Mouse (Mus musculus) liver, embryonic 14.5 days (tissue): ENCODE results near the gene Fbxw11. TPM values are rescaled to one million over a fixed set of nuclear protein-coding genes. Genes with fewer than 3 reads are reported as not detected.

Experiments
- ATAC-seq: fragments of 200-750 bp; cut with Nextera tagmentation; 2 replicates; pipeline ENCODE4 v1.8.0; 2017; ENCODE audit warnings: moderate number of reproducible peaks, mild to moderate bottlenecking, moderate library complexity; ENCODE audit not compliant: insufficient read depth
- DNase-seq, 3 experiments: peaks; one replicate each; pipeline ENCODE4 v3.0.0-alpha.2; 2012 to 2013; ENCODE audit warnings: low read depth in 3 of 3, low spot score in 3 of 3
- H3K27ac ChIP-seq: fragments of 300-500 bp; sonication (generic); 2 replicates; pipeline ENCODE4 v1.5.1; 2014; ENCODE audit warnings: moderate library complexity, mild to moderate bottlenecking, control low read depth, inconsistent platforms
- H3K27me3 ChIP-seq: fragments of 300-500 bp; sonication (generic); 2 replicates; pipeline ENCODE4 v1.6.1; 2014; ENCODE audit warnings: mild to moderate bottlenecking, low read length, moderate library complexity; ENCODE audit not compliant: control insufficient read depth, insufficient read depth
- H3K36me3 ChIP-seq: fragments of 300-500 bp; sonication (generic); replicated peaks from 2 replicates; pipeline ENCODE4 v1.6.1; 2014; ENCODE audit warnings: low read depth; ENCODE audit not compliant: control insufficient read depth, insufficient read depth
- H3K4me1 ChIP-seq, 2 experiments: fragments of 200-500 bp in 1 of 2; fragments of 300-500 bp in 1 of 2; sonication (generic) in 1 of 2; replicated peaks; 2 replicates each; pipeline ENCODE4 v1.6.1; 2012 to 2014; ENCODE audit warnings: antibody characterized with exemption in 1 of 2, inconsistent platforms in 1 of 2, low read length in 1 of 2; ENCODE audit not compliant: control insufficient read depth in 2 of 2, insufficient read depth in 2 of 2
- H3K4me2 ChIP-seq: fragments of 300-500 bp; sonication (generic); 2 replicates; pipeline ENCODE4 v1.6.1; 2014; ENCODE audit warnings: low read depth, mild to moderate bottlenecking, control low read depth, moderate library complexity
- H3K4me3 ChIP-seq, 2 experiments: fragments of 200-500 bp in 1 of 2; fragments of 300-500 bp in 1 of 2; sonication (generic) in 1 of 2; 2 replicates each; pipeline ENCODE4 v1.5.1; 2012 to 2014; ENCODE audit warnings: low read depth in 2 of 2, low read length in 2 of 2, mild to moderate bottlenecking in 2 of 2, control low read depth in 1 of 2, inconsistent platforms in 1 of 2, moderate library complexity in 1 of 2; ENCODE audit not compliant: insufficient read depth in 1 of 2
- H3K9ac ChIP-seq: fragments of 300-500 bp; sonication (generic); replicated peaks from 2 replicates; pipeline ENCODE4 v1.6.1; 2014; ENCODE audit warnings: mild to moderate bottlenecking, control low read depth, moderate library complexity
- H3K9me3 ChIP-seq: fragments of 300-500 bp; sonication (generic); 2 replicates; pipeline ENCODE4 v1.6.1; 2016; ENCODE audit warnings: low read length, mixed read lengths; ENCODE audit not compliant: control insufficient read depth
- CTCF ChIP-seq: IDR thresholded peaks from 2 replicates; pipeline ENCODE4 v1.5.1; 2016; ENCODE audit warnings: antibody characterized with exemption, low read depth, control low read depth
- EP300 ChIP-seq: IDR thresholded peaks from 2 replicates; pipeline ENCODE4 v1.6.1; 2016; ENCODE audit warnings: antibody characterized with exemption, low read depth
- WGBS: fragments of 180-500 bp; shearing (Covaris S2); extraction: QIAGEN DNeasy Blood & Tissue Kit; methylation state at CpG from one replicate; pipeline ENCODE4 v1.1.7; 2014; ENCODE audit not compliant: insufficient replicate concordance; 5-methylcytosine and 5-hydroxymethylcytosine counted together
- polyA plus RNA-seq, 2 experiments: library from polyadenylated mRNA; depleted of rRNA in 1 of 2; stranded (reverse) in 1 of 2; unstranded in 1 of 2; fragments of >200 nt; fragmentation: Nextera tagmentation in 1 of 2; extraction: Ambion mirVana in 1 of 2; gene quantifications; 2 replicates each; pipeline versions ENCODE4 v1.2.1 to v1.2.3; 2012 to 2014

Fbxw11 gene
- polyA plus RNA-seq, 2 experiments, result 10.9 to 13.9 TPM

- no peak for TF ChIP-seq EP300
- TF ChIP-seq CTCF, result no peak
- Histone ChIP-seq H3K27ac (no peak overlapping the region), H3K9ac (no peak overlapping the region), H3K4me1 (peaks cover 9 to 12% of the 10 kb centered on the region in 2 experiments), H3K9me3 (no peaks in the 10 kb centered on the region), H3K36me3 (no peaks in the 10 kb centered on the region), H3K27me3 (no peaks in the 10 kb centered on the region), H3K4me3 (no peak overlapping the region), H3K4me2 (no peak overlapping the region)
- ATAC-seq, result no peak
- 52% methylated on average over 2 of the region's 2 CpGs for WGBS
- no peak for DNase-seq
These were observed 4.7 kb downstream of the Fbxw11 start for GRCm38 (mm10) chr11:32647265-32647664.

DNA sequence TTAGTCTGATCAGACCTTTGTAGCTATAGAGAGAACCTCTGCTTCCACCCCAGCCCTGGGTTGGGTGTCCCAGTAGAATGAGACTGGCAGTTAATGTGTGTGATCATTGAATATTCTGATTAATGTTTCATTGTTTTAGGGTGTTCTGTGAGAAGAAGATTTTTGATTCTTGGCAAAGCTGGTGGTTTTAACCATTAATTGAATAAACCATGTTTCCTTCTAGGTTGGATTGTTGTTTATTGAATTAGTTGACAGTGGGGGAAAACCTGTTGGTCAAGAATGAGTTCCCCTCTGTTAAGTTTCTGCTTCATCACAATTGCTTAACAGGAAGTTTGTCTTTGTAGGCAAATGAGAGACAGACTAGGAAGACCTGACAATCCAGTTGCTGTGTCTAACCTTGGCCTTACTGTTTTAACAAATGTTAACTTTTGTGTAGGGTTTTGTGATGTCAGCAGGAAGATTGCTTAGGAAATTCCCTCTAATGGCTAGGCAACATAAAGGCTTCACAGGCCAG is 7.8 kb downstream of the Fbxw11 start:
- H3K4me2 ChIP-seq, result no peak overlapping the region
- no peak overlapping the region for H3K4me3 ChIP-seq
- ATAC-seq (no peak), DNase-seq (no peak)
- H3K9me3 ChIP-seq, result no peaks in the 10 kb centered on the region
- H3K36me3 ChIP-seq, result no peaks in the 10 kb centered on the region
- H3K9ac ChIP-seq, result no peak overlapping the region
- H3K27me3 ChIP-seq, result no peaks in the 10 kb centered on the region
- no peak overlapping the region for H3K27ac ChIP-seq
- no peak for TF ChIP-seq CTCF
- peaks cover 2 to 6% of the 10 kb centered on the region in 2 experiments; a peak in 2 of 4 replicates for H3K4me1 ChIP-seq

DNA sequence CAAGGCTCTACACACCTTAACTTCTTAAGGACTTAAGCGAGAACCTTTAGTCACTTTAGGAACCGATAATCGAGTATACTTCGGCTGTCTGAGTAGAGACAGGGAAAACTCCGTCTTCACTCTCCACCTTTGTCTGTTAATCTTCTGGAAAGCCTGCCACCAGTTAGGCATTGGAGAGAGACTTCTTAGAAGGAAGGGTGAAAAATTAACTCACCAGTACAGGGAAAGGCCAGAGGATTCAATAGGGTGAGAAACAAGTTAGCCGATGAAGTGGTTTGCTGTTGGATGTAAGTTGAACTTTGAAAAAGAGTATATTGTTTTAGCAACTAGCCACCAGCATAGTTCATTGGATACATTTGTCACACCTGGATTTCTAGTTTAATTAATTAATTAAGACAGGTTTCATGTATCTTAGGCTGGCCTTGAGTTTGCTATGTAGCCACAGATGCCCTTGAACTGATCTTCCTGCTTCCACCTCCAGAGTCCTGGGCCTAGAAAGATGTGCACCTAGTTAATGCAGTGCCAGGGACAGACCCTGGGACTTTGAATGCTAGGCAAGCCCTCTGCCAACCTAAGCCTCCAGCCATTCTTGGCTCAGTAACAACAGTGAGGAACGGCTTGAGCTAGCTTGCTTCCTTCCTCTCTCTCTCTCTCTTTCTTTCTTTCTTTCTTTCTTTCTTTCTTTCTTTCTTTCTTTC is 8.5 kb downstream of the Fbxw11 start:
- no peak overlapping the region for H3K4me2 ChIP-seq
- no peaks in the 10 kb centered on the region for H3K9me3 ChIP-seq
- no peaks in the 10 kb centered on the region for H3K27me3 ChIP-seq
- DNase-seq (no peak), ATAC-seq (no peak)
- H3K27ac ChIP-seq, result no peak overlapping the region
- H3K4me1 ChIP-seq, result peaks cover 2 to 6% of the 10 kb centered on the region in 2 experiments; a peak in 2 of 4 replicates
- H3K4me3 ChIP-seq, result no peak overlapping the region
- WGBS, result 77% methylated on average over 7 of the region's 7 CpGs
- no peaks in the 10 kb centered on the region for H3K36me3 ChIP-seq
- H3K9ac ChIP-seq, result no peak overlapping the region
- TF ChIP-seq EP300, result no peak
- TF ChIP-seq CTCF, result no peak

- peaks cover 2 to 6% of the 10 kb centered on the region in 2 experiments; a peak in 2 of 4 replicates for H3K4me1 ChIP-seq
- no peaks in the 10 kb centered on the region for H3K27me3 ChIP-seq
- no peak overlapping the region for H3K9ac ChIP-seq
- DNase-seq (no peak), ATAC-seq (no peak)
- no peak overlapping the region for H3K4me2 ChIP-seq
- 64% methylated on average over 1 of the region's 1 CpGs for WGBS
- TF ChIP-seq EP300, result no peak
- TF ChIP-seq CTCF, result no peak
- H3K27ac ChIP-seq, result no peak overlapping the region
- H3K4me3 ChIP-seq, result no peak overlapping the region
- H3K9me3 ChIP-seq, result no peaks in the 10 kb centered on the region
- H3K36me3 ChIP-seq, result no peaks in the 10 kb centered on the region
These were observed 9.2 kb downstream of the Fbxw11 start for GRCm38 (mm10) chr11:32651723-32652122.

GRCm38 (mm10) chr11:32662082-32662656 is 19.6 kb downstream of the Fbxw11 start:
- no peaks in the 10 kb centered on the region for H3K36me3 ChIP-seq
- DNase-seq, result no peak
- ATAC-seq, result no peak
- peaks cover 8 to 9% of the 10 kb centered on the region in 2 experiments; a peak in 3 of 4 replicates for H3K4me1 ChIP-seq
- H3K4me3 ChIP-seq, result no peak overlapping the region
- H3K9me3 ChIP-seq, result no peaks in the 10 kb centered on the region
- no peak for TF ChIP-seq CTCF
- no peak for TF ChIP-seq EP300
- H3K27me3 ChIP-seq, result no peaks in the 10 kb centered on the region
- 65% methylated on average over 1 of the region's 1 CpGs for WGBS
- no peak overlapping the region for H3K9ac ChIP-seq
- H3K4me2 ChIP-seq, result no peak overlapping the region
- no peak overlapping the region for H3K27ac ChIP-seq
